Mouse (Mus musculus): ENCODE data around the gene Lmx1b. TPM values are rescaled to one million over a fixed set of nuclear protein-coding genes. Genes with fewer than 3 reads are reported as not detected.

Lmx1b gene
- polyA plus RNA-seq, 1 experiment from 2014 or later, result 0.55 TPM

Other genes starting within 250 kb of the Lmx1b start
- gene Zbtb34, start 209.2 kb downstream of the Lmx1b start, polyA plus RNA-seq (2015; fragmentation: Nextera tagmentation; extraction: Ambion mirVana), result 7.6 and 9.4 TPM in 2 replicates
- gene Zbtb43, start 172.0 kb downstream of the Lmx1b start, polyA plus RNA-seq (2015; fragmentation: Nextera tagmentation; extraction: Ambion mirVana), result 20.0 and 23.3 TPM in 2 replicates
- 23.7 and 25.8 TPM in 2 replicates for gene Mvb12b, start 247.4 kb upstream of the Lmx1b start, polyA plus RNA-seq (2015; fragmentation: Nextera tagmentation; extraction: Ambion mirVana)

Measured in embryonic facial prominence, embryonic 13.5 days (tissue).